Mouse (Mus musculus) cortical plate, adult 2 months (tissue): Measurements from ENCODE around the gene Fer. TPM values are rescaled to one million over a fixed set of nuclear protein-coding genes. Genes with fewer than 3 reads are reported as not detected.

ENCODE experiments used
- H3K27ac ChIP-seq: fragments of 200-500 bp; 2 replicates; pipeline ENCODE4 v1.5.1; 2012; ENCODE audit warnings: low read length, control low read depth, inconsistent platforms; ENCODE audit not compliant: insufficient read depth
- H3K4me1 ChIP-seq: fragments of 200-500 bp; 2 replicates; pipeline ENCODE4 v1.6.1; 2011; ENCODE audit warnings: low read length; ENCODE audit not compliant: control insufficient read depth, insufficient read depth
- H3K4me3 ChIP-seq: fragments of 200-500 bp; 2 replicates; pipeline ENCODE4 v1.5.1; 2011; ENCODE audit warnings: mild to moderate bottlenecking, low read length, control low read depth; ENCODE audit not compliant: insufficient read depth
- CTCF ChIP-seq: fragments of 200-500 bp; IDR thresholded peaks from 2 replicates; pipeline ENCODE4 v1.5.1; 2011; ENCODE audit warnings: mild to moderate bottlenecking, control low read depth, low read length; ENCODE audit not compliant: insufficient read depth; ENCODE audit errors: extremely low read depth
- POLR2A ChIP-seq: fragments of 200-500 bp; IDR thresholded peaks from 2 replicates; pipeline ENCODE4 v1.6.1; 2011; ENCODE audit warnings: mild to moderate bottlenecking, low read length, control low read depth; ENCODE audit not compliant: insufficient read depth; ENCODE audit errors: extremely low read depth
- polyA plus RNA-seq: library from polyadenylated mRNA; depleted of rRNA; stranded (reverse); fragments of >200 nt; gene quantifications from 2 replicates; pipeline ENCODE4 v1.2.3, GENCODE M21; 2012; rRNA removed

The Fer gene
- polyA plus RNA-seq, 1 experiment = 10.5 TPM

DNA sequence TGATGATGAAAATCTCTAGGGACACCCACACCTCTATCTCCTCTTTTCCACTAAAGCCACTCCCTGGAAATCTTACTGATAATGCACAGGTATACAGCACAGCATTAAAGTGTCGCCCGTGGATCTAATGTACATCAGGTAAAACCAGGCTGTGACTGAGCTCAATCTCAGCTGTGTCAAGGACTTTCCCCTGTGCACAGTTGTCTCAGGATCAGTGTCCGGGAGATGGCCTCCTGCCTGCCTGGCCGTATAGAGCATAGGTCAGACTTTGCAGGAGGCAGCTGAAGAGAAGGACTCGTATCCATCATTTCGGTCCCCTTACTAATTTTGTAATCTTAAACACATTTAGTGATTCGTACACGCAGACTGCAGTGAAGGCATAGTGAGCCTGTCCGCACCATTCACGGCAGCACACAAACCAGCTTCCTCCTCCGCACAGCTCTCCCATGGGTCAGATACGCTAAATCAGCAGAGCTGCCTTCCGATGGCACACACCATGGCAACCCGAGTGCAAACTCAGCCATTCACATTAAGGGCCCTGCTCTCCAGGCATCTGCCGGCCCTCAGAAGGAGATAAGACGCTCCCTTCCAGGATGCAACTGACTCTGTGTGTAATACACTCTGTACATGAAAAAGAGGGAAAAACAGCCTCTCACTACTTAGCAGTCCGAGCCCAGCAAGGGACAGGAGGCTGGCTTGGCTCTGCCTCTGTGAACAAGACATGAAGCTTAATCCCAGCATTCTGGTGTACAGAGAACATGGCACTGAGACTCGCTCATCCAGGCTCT lies 277.4 kb downstream of the Fer start:
- TF ChIP-seq CTCF = no peak
- TF ChIP-seq POLR2A = no peak
- H3K4me1 ChIP-seq = peaks cover 7% of the 10 kb centered on the region
- no peak overlapping the region for H3K27ac ChIP-seq
- no peak overlapping the region for H3K4me3 ChIP-seq

DNA sequence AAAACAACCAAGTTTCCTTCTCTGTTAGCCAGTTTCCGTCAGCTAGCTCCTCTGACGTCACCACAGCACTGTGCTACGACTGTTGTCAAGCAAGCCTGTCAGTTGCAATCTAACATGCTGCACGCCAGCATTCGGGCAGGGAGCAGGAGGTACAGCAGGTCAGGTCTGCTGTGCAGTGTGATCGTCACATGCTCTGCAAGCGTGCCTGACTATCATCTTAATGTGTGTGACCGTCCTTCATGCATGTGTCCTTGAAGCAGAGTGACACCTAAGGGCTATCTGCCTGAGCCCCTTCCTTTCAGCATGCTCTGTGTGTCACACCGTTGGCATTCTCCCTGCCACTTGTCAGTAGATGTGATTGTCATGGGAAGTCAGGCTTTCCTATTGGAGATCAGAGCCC lies 279.0 kb downstream of the Fer start:
- H3K4me3 ChIP-seq = no peak overlapping the region
- peaks cover 7% of the 10 kb centered on the region for H3K4me1 ChIP-seq
- TF ChIP-seq POLR2A = no peak
- no peak for TF ChIP-seq CTCF
- no peak overlapping the region for H3K27ac ChIP-seq

DNA sequence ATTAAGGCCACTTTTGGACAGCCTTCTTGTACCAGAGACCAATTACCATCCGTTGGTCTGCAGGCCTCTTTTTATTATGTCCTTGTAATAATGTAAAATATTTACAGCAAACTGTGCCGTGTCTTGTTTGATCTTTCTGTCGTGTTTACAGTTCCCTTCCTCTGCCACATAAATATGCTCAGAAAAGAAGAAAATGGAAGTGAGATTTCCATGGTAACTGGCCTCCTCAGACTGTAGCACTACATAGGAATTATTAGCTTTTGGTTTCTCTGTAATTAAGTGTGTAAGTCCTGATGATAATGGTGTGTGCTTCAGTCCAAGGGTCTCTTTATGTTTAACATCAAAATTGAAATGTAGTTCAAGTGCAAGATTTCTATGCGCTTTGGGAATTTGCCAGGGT lies 283.5 kb downstream of the Fer start:
- Histone ChIP-seq H3K4me3 (no peak overlapping the region), H3K27ac (no peak overlapping the region), H3K4me1 (peaks cover 2% of the 10 kb centered on the region; the same call in 1 of the 2 replicates)
- no peak for TF ChIP-seq POLR2A

DNA sequence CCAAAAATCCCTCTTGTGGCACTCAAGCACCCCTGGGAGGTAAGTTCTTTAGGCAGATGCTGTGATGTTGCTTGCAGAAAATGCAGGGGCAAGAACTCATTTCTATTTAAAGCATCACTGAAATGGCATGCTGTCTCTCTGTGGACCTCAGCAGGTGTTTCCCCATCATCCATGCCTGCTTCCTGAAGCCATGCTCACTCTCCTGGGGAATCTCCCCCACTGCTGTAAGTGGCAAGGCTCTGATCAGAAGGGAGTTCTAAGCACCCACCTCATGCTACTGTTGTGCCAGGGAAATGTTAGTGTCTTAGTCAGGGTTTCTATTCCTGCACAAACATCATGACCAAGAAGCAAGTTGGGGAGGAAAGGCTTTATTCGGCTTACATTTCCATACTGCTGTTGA lies 287.9 kb downstream of the Fer start:
- TF ChIP-seq POLR2A (no peak), CTCF (no peak)
- H3K27ac ChIP-seq = no peak overlapping the region
- H3K4me1 ChIP-seq = no peaks in the 10 kb centered on the region
- H3K4me3 ChIP-seq = no peak overlapping the region

DNA sequence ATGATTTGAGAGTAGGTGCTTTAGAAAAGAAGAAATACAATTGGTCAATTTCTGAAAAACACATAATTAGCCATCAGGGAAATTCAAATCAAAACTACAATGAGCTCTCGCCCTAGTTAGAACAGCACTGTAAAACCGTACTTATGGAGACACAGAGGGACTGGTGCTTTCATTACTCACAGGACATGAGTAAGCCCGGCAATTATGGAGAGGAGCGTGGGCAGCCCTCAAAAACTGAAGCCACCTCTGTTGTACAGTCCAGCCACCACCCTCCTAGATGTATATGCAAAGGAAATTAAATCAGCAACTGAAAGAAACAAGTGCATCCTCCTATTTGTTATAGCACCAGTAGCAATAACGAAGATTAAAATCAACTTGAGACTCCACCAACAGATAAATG lies 304.9 kb downstream of the Fer start:
- Histone ChIP-seq H3K4me3 (no peak overlapping the region), H3K4me1 (no peaks in the 10 kb centered on the region), H3K27ac (no peak overlapping the region)
- TF ChIP-seq CTCF = no peak
- no peak for TF ChIP-seq POLR2A

DNA sequence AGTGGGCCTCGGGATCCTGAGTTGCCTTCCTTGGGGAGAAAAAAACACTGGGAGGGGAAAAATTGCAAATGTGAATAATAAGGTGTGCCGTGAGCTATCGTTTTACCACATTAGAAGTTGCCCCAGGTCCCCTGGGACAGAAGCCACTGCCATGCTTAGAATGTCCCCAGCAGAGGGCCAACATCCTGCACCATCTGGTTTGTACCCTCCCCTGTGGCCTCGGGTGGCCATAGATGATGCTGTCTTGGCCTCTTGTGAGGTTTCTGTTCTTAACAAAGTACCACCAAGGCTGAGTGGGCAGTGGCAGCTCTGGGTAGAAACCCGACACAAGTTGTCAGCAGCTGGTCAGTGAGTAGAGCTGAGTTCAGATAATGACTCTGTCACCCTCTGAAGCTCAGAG lies 307.2 kb downstream of the Fer start:
- Histone ChIP-seq H3K27ac (no peak overlapping the region), H3K4me3 (no peak overlapping the region), H3K4me1 (no peaks in the 10 kb centered on the region)
- TF ChIP-seq POLR2A (no peak), CTCF (no peak)

DNA sequence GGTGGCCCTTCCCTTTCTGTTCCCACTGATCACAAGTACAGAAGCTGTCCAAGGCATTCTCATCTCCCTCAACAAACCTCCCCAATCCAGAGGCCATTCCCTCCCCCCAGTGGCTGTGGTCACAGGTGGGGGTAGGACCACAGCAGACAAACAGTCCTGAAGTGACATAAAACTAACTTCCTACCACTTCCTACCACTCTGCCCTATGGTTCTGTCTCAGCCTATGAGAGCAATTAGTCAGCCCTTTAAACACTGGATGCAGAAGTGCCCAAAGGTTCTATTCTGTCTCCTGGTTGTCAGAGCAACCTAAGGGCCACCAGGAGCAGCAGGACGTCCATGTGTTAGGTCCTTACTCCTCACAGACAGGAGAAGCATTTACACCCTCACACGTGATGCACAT lies 309.6 kb downstream of the Fer start:
- TF ChIP-seq POLR2A (no peak), CTCF (no peak)
- no peaks in the 10 kb centered on the region for H3K4me1 ChIP-seq
- H3K27ac ChIP-seq = no peak overlapping the region
- H3K4me3 ChIP-seq = no peak overlapping the region

DNA sequence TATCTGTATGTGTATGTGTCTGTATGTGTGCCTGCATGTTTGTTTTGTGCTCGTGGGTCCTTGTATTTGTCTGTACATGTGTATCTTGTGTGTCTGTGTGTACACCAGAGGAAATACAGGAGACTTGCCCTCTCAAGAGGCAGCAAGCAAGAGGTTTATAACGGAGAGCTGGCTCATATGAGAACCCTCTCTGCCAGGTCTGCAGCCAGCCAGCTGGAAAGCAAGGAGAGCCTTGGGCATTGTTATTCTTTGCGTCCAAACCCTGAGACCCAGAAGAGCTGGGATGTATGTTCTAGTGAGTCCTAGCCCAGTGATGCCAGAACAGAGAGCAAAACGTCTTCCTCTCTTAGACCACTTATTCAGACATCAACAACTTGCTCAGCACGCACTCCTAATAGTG lies 317.7 kb downstream of the Fer start:
- no peak overlapping the region for H3K4me3 ChIP-seq
- H3K4me1 ChIP-seq = no peaks in the 10 kb centered on the region
- no peak for TF ChIP-seq POLR2A
- no peak for TF ChIP-seq CTCF
- H3K27ac ChIP-seq = no peak overlapping the region

DNA sequence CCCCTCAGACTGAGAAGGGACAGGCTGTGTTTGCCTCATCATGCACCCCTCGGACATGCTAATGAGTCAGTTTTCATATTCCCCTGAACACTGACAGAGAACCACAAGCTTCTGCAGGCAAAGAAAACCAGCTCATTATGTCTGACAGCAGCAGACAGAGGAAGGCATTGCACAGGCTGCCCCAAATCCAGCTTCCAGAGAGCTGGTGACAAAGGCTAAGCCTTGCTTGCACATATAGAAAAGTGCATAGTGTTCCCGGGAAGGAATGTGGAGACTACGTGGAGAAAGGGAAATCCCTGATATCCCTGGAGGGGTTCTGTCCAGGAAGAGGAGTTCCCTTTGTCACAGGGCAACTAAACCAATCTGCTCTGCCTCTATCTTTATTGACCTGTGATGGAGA lies 318.4 kb downstream of the Fer start:
- H3K4me1 ChIP-seq = no peaks in the 10 kb centered on the region

DNA sequence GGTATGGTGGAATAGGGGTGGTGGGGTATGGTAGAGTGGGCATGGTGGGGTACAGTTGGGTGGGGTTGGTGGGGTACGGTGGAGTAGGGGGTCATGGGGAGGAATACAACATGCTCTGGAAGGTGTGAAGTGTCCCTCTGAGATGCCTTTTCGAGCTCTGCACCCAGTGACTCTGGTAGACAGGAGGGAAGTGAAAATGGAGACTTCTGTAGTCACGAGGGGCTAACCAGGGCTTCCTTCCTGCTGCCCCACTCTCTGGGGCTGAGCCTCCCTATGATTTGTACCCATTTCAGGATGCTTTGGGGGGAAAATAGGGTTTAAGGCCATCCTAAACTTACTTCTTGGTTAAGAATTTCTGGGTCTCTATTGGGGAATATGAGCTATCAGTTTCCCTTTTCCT lies 319.7 kb downstream of the Fer start:
- Histone ChIP-seq H3K4me1 (no peaks in the 10 kb centered on the region), H3K4me3 (no peak overlapping the region), H3K27ac (no peak overlapping the region)
- TF ChIP-seq POLR2A (no peak), CTCF (no peak)

More for the DNA sequence above, 318.4 kb downstream of the Fer start:
- H3K27ac ChIP-seq = no peak overlapping the region
- H3K4me3 ChIP-seq = no peak overlapping the region
- TF ChIP-seq POLR2A = no peak
- TF ChIP-seq CTCF = no peak

DNA sequence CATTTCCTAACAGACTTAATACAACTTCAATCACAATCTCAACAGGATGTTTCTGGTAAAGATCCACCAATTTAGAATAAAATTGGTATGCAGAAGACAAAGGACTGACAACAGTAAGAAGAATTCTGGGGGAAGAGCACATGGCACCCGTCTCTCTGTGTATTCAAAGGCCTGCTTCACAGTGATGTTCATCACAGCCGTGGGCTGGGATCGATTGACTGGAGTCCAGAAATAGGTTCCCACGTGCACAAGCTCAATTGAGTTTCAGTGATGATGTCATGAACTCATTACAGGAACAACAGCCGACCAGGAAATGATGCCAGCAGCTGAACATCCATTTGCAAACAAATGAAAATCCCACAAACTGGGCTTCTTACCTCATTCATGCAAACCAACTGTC lies 320.3 kb downstream of the Fer start:
- no peak overlapping the region for H3K4me3 ChIP-seq
- H3K27ac ChIP-seq = no peak overlapping the region
- TF ChIP-seq POLR2A = no peak
- no peak for TF ChIP-seq CTCF
- H3K4me1 ChIP-seq = no peaks in the 10 kb centered on the region

Other genes with a start within 250 kb of the Fer start
- gene A930002H24Rik, start 729 bp downstream of the Fer start, polyA plus RNA-seq = 0.55 and 1.1 TPM in 2 replicates